Mouse (Mus musculus) limb, embryonic 11.5 days (tissue): Measurements from ENCODE around the gene Fbxw11. TPM values are rescaled to one million over a fixed set of nuclear protein-coding genes. Genes with fewer than 3 reads are reported as not detected.

Experiments
- ATAC-seq: fragments of 200-750 bp; cut with Nextera tagmentation; 2 replicates; pipeline ENCODE4 v1.8.0; 2017; ENCODE audit warnings: low read depth; ENCODE audit not compliant: insufficient number of reproducible peaks, low FRiP score, low TSS enrichment
- DNase-seq: peaks from one replicate; pipeline ENCODE4 v3.0.0-alpha.2; 2015; ENCODE audit warnings: low spot score
- H3K27ac ChIP-seq: fragments of 300-500 bp; sonication (generic); replicated peaks from 2 replicates; pipeline ENCODE4 v1.5.1; 2014; ENCODE audit warnings: low read depth, mild to moderate bottlenecking, low read length
- H3K27me3 ChIP-seq: fragments of 300-500 bp; sonication (generic); 2 replicates; pipeline ENCODE4 v1.6.1; 2014; ENCODE audit warnings: mild to moderate bottlenecking, low read length, mixed read lengths; ENCODE audit not compliant: control insufficient read depth, insufficient read depth
- H3K36me3 ChIP-seq: fragments of 300-500 bp; sonication (generic); 2 replicates; pipeline ENCODE4 v1.6.1; 2014; ENCODE audit warnings: mild to moderate bottlenecking, low read length, moderate library complexity, mixed read lengths; ENCODE audit not compliant: control insufficient read depth, insufficient read depth
- H3K4me1 ChIP-seq: fragments of 300-500 bp; sonication (generic); 2 replicates; pipeline ENCODE4 v1.6.1; 2014; ENCODE audit warnings: low read length, mixed read lengths; ENCODE audit not compliant: control insufficient read depth, insufficient read depth
- H3K4me2 ChIP-seq: fragments of 300-500 bp; sonication (generic); 2 replicates; pipeline ENCODE4 v1.6.1; 2014; ENCODE audit warnings: low read depth, mild to moderate bottlenecking, moderate library complexity; ENCODE audit not compliant: severe bottlenecking
- H3K4me3 ChIP-seq: fragments of 300-500 bp; sonication (generic); 2 replicates; pipeline ENCODE4 v1.5.1; 2014; ENCODE audit warnings: low read depth, low read length
- H3K9ac ChIP-seq: fragments of 300-500 bp; sonication (generic); 2 replicates; pipeline ENCODE4 v1.6.1; 2014; ENCODE audit warnings: mild to moderate bottlenecking, low read length
- H3K9me3 ChIP-seq: fragments of 300-500 bp; sonication (generic); 2 replicates; pipeline ENCODE4 v1.6.1; 2016; ENCODE audit warnings: low read length; ENCODE audit not compliant: control insufficient read depth
- WGBS: fragments of 180-500 bp; shearing (Covaris S2); extraction: QIAGEN DNeasy Blood & Tissue Kit; methylation state at CpG from one replicate; pipeline ENCODE4 v1.1.7; 2014; 5-methylcytosine and 5-hydroxymethylcytosine counted together
- polyA plus RNA-seq: library from polyadenylated mRNA; unstranded; fragments of >200 nt; fragmentation: Nextera tagmentation; extraction: Ambion mirVana; gene quantifications from 2 replicates; pipeline ENCODE4 v1.2.1, GENCODE M21; 2014

Gene Fbxw11
- polyA plus RNA-seq, 1 experiment from 2014 or later: 92.6 TPM

DNA sequence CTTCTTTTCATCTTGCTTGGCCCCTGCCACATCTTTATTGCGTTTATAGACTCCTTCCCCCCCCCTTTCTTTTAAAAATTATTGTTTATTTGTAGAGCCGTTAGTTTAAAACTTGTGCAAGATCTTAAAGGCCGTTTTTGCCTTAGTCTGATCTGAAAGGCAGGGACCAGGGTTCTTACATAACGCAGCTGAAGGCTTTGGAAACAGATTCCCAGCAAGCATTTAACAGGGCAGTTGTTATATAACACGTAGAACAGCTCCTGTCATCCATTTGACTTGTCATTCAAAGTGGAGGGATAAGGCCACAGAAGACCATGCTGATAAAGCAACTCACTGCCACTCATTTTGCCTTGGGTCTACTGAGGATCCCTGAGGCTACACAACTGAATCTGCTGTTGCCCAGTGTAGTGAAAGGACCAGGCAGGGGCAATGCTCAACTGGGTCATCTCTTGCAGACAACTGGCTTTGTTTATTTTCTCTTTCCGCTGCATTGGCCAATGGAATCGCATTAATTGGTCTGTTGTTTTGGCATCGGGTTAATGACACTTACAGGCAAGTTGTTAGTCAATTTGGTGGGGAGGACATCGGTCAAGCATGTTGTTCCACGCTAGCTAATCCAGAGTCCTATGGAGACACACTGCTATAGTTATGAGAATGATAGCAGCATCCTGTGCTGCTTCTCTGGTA is 152.4 kb downstream of the Fbxw11 start:
- Histone ChIP-seq H3K27ac (no peak overlapping the region), H3K36me3 (no peaks in the 10 kb centered on the region), H3K4me1 (peaks cover 17% of the 10 kb centered on the region), H3K27me3 (no peaks in the 10 kb centered on the region), H3K4me2 (no peak overlapping the region), H3K9ac (no peak overlapping the region), H3K9me3 (no peaks in the 10 kb centered on the region), H3K4me3 (no peak overlapping the region)
- ATAC-seq (no peak), DNase-seq (no peak)
- WGBS: 43% methylated on average over 10 of the region's 10 CpGs

Other genes with a start within 250 kb of the Fbxw11 start
- 91.4 and 94.8 TPM in 2 replicates for gene Ubtd2, start 187.4 kb upstream of the Fbxw11 start, polyA plus RNA-seq
- not detected in 2 replicates for gene Efcab9, start 110.6 kb upstream of the Fbxw11 start, polyA plus RNA-seq
- gene Stk10, start 109.4 kb upstream of the Fbxw11 start, polyA plus RNA-seq: 1.8 and 2.0 TPM in 2 replicates
- gene Smim23, start 181.9 kb downstream of the Fbxw11 start, polyA plus RNA-seq: not detected in 2 replicates